Mouse (Mus musculus): Measurements from ENCODE around the gene Tnfsf4. TPM values are rescaled to one million over a fixed set of nuclear protein-coding genes. Genes with fewer than 3 reads are reported as not detected.

The Tnfsf4 gene
- 0.78 TPM for polyA plus RNA-seq (2017; shearing (Covaris generic))

GRCm38 (mm10) chr1:161394931-161395459, at the start of gene Tnfsf4:
Gene Tnfsf4, plus strand, starts transcription at chr1:161395409.

Other genes with a start within 250 kb of the Tnfsf4 start
- gene Tex50, start 236.1 kb upstream of the Tnfsf4 start, polyA plus RNA-seq (2017; shearing (Covaris generic)) = not detected
- gene Prdx6, start 144.2 kb upstream of the Tnfsf4 start, polyA plus RNA-seq (2017; shearing (Covaris generic)) = 271 TPM
- not detected for gene Tnfsf18, start 99.2 kb downstream of the Tnfsf4 start, polyA plus RNA-seq (2017; shearing (Covaris generic))